10 mouse cellular contexts compared by ENCODE assay signal in genomic region chr7:100844385-100845025, GRCm38 (mm10). TPM values are rescaled to one million over a fixed set of nuclear protein-coding genes. Genes with fewer than 3 reads are reported as not detected.
DNase-seq lines count a peak whose midpoint lies in the region; ATAC-seq and TF ChIP-seq lines count a peak whose summit lies in the region.
"Had no signal": no experiment of that assay in that cellular context is flagged by ENCODE, and none has a peak within 500 bp of the region (broad histone marks: within the 10 kb centered on the region; RNA-seq: fewer than 3 reads in every experiment).

No protein-coding gene starts in this region.

- H3K9ac ChIP-seq in heart, embryonic 16.5 days (ENCODE audit: low read length): no peak overlapping the region
- H3K9ac ChIP-seq: limb, embryonic 13.5 days had no signal

- DNase-seq in heart, adult 9 months (ENCODE audit: low spot score in 2 of 2): no peak
- no peak for DNase-seq in gastrocnemius, postnatal 25 days
- no peak for DNase-seq in gastrocnemius, adult 18-20 months (ENCODE audit: low spot score)
- DNase-seq in layer of hippocampus, postnatal 25 days (ENCODE audit: extremely low spot score in 1 of 2, low spot score in 1 of 2): no peak
- DNase-seq: adrenal gland, adult 8-10 months had no signal

- H3K4me1 ChIP-seq in heart, embryonic 16.5 days (ENCODE audit: control insufficient read depth, insufficient read depth, low read length): peaks cover 24% of the 10 kb centered on the region
- peaks cover 10% of the 10 kb centered on the region; the same call in 1 of the 2 replicates for H3K4me1 ChIP-seq in bone marrow, adult 2 months (ENCODE audit: control insufficient read depth, insufficient read depth, low read length)
- peaks cover 94% of the 10 kb centered on the region for H3K4me1 ChIP-seq in erythroblast, embryonic 14.5 days (ENCODE audit: control insufficient read depth)

- no peaks in the 10 kb centered on the region for H3K9me3 ChIP-seq in heart, embryonic 16.5 days (replicated peaks; ENCODE audit: control insufficient read depth, low read length)
- H3K9me3 ChIP-seq in erythroblast, embryonic 14.5 days (ENCODE audit: control insufficient read depth, low read length): peaks cover 16% of the 10 kb centered on the region
- H3K9me3 ChIP-seq: limb, embryonic 13.5 days had no signal

- no peak overlapping the region for H3K4me3 ChIP-seq in heart, embryonic 16.5 days (ENCODE audit: low read length)
- no peak overlapping the region for H3K4me3 ChIP-seq in bone marrow, adult 2 months (replicated peaks; ENCODE audit: control insufficient read depth, low read depth, low read length)
- H3K4me3 ChIP-seq in erythroblast, embryonic 14.5 days (replicated peaks): peak overlapping the region; percentile 56
- H3K4me3 ChIP-seq: limb, embryonic 13.5 days had no signal

- no peak overlapping the region for H3K4me2 ChIP-seq in heart, embryonic 16.5 days (ENCODE audit: low read depth, low read length)
- H3K4me2 ChIP-seq: limb, embryonic 13.5 days had no signal

- ATAC-seq in heart, embryonic 16.5 days (replicated peaks; ENCODE audit: extremely low read depth, insufficient read depth, low FRiP score): no peak; the same call in 1 of the 2 replicates
- ATAC-seq in megakaryocyte progenitor cell, adult 5-6 weeks (replicated peaks; ENCODE audit: poor library complexity): peak; percentile 69

- H3K27ac ChIP-seq in heart, embryonic 16.5 days (ENCODE audit: low read length): peak overlapping the region; percentile 64
- peak overlapping the region; percentile 90 for H3K27ac ChIP-seq in bone marrow, adult 2 months (ENCODE audit: control insufficient read depth, insufficient read depth, low read depth, low read length, poor library complexity)

- WGBS in heart, embryonic 16.5 days: 34% methylated on average over 2 of the region's 2 CpGs
- 47% methylated on average over 2 of the region's 2 CpGs for WGBS in bone marrow, adult 2 months

- no peak for TF ChIP-seq POLR2A in bone marrow, adult 2 months (IDR thresholded peaks at IDR 0.05; ENCODE audit: borderline replicate concordance, control insufficient read depth, low read depth, low read length)

- H3K36me3 ChIP-seq in heart, embryonic 16.5 days (ENCODE audit: control insufficient read depth, insufficient read depth): no peaks in the 10 kb centered on the region
- H3K36me3 ChIP-seq in erythroblast, embryonic 14.5 days (ENCODE audit: control insufficient read depth): peaks cover 91% of the 10 kb centered on the region

- no peak for TF ChIP-seq CTCF in bone marrow, adult 2 months (IDR thresholded peaks at IDR 0.05; ENCODE audit: control insufficient read depth, insufficient read depth, low read length)

- no peaks in the 10 kb centered on the region for H3K27me3 ChIP-seq in heart, embryonic 16.5 days (ENCODE audit: control insufficient read depth, insufficient read depth, low read length)
- H3K27me3 ChIP-seq in erythroblast, embryonic 14.5 days (ENCODE audit: control insufficient read depth): no peaks in the 10 kb centered on the region
- H3K27me3 ChIP-seq: limb, embryonic 13.5 days had no signal

RNA-seq across cellular contexts. Expression of gene Relt, which starts 18.7 kb away (rescaled TPM):
- 4.7 and 5.0 TPM in 2 replicates for polyA plus RNA-seq in heart, embryonic 16.5 days (2015; fragmentation: Nextera tagmentation; extraction: Ambion mirVana)
- 22.5 and 46.1 TPM in 2 replicates for polyA plus RNA-seq in bone marrow, adult 2 months (2011; ENCODE audit: insufficient read depth, insufficient read length, low replicate concordance, missing spikeins)
- polyA plus RNA-seq in erythroblast, embryonic 14.5 days (2012): 16.3 and 17.6 TPM in 2 replicates
- 8.2 and 9.0 TPM in 2 replicates for total RNA-seq in megakaryocyte progenitor cell, adult 5-6 weeks (2015)
- 6.3 and 13.1 TPM in 2 replicates for total RNA-seq in megakaryocyte progenitor cell, adult 5-6 weeks (2017)
- 10 to 100 TPM; 11.3 to 13.4 TPM for total RNA-seq in gastrocnemius, postnatal 25 days (2021)
- total RNA-seq in gastrocnemius, adult 18-20 months (2021): 10 to 100 TPM; 15.5 to 23.8 TPM
- total RNA-seq in layer of hippocampus, postnatal 25 days (2021): 10 to 100 TPM; 10.1 to 10.4 TPM
